Mouse (Mus musculus): ENCODE data around the gene Shd. TPM values are rescaled to one million over a fixed set of nuclear protein-coding genes. Genes with fewer than 3 reads are reported as not detected.

Shd gene
- polyA plus RNA-seq, 1 experiment from 2014 or later = 8.1 TPM

Other genes starting within 250 kb of the Shd start
- 1.2 and 1.7 TPM in 2 replicates for gene Adgre4, start 220.5 kb upstream of the Shd start, polyA plus RNA-seq (2015; fragmentation: Nextera tagmentation; extraction: Ambion mirVana)
- 9.0 and 10.7 TPM in 2 replicates for gene Zfp119a, start 91.5 kb upstream of the Shd start, polyA plus RNA-seq (2015; fragmentation: Nextera tagmentation; extraction: Ambion mirVana)
- gene Zfp959, start 78.4 kb upstream of the Shd start, polyA plus RNA-seq (2015; fragmentation: Nextera tagmentation; extraction: Ambion mirVana) = 12.6 and 13.2 TPM in 2 replicates
- 6.0 and 6.2 TPM in 2 replicates for gene Zfp119b, start 21.0 kb upstream of the Shd start, polyA plus RNA-seq (2015; fragmentation: Nextera tagmentation; extraction: Ambion mirVana)
- gene Ebi3, start 17.8 kb upstream of the Shd start, polyA plus RNA-seq (2015; fragmentation: Nextera tagmentation; extraction: Ambion mirVana) = 4.0 and 4.7 TPM in 2 replicates
- 21.6 and 24.3 TPM in 2 replicates for gene Yju2, start 11.4 kb upstream of the Shd start, polyA plus RNA-seq (2015; fragmentation: Nextera tagmentation; extraction: Ambion mirVana)
- 9.9 and 13.9 TPM in 2 replicates for gene Fsd1, start 16.0 kb downstream of the Shd start, polyA plus RNA-seq (2015; fragmentation: Nextera tagmentation; extraction: Ambion mirVana)
- gene Stap2, start 35.1 kb downstream of the Shd start, polyA plus RNA-seq (2015; fragmentation: Nextera tagmentation; extraction: Ambion mirVana) = 41.2 and 53.7 TPM in 2 replicates
- gene Mpnd, start 35.2 kb downstream of the Shd start, polyA plus RNA-seq (2015; fragmentation: Nextera tagmentation; extraction: Ambion mirVana) = 52.0 and 60.7 TPM in 2 replicates
- gene Sh3gl1, start 66.2 kb downstream of the Shd start, polyA plus RNA-seq (2015; fragmentation: Nextera tagmentation; extraction: Ambion mirVana) = 145 and 154 TPM in 2 replicates
- 16.3 and 17.8 TPM in 2 replicates for gene Chaf1a, start 70.0 kb downstream of the Shd start, polyA plus RNA-seq (2015; fragmentation: Nextera tagmentation; extraction: Ambion mirVana)
- 39.4 and 42.1 TPM in 2 replicates for gene Ubxn6, start 104.6 kb downstream of the Shd start, polyA plus RNA-seq (2015; fragmentation: Nextera tagmentation; extraction: Ambion mirVana)
- gene Hdgfl2, start 109.2 kb downstream of the Shd start, polyA plus RNA-seq (2015; fragmentation: Nextera tagmentation; extraction: Ambion mirVana) = 77.3 and 80.1 TPM in 2 replicates
- 0.80 and 0.90 TPM in 2 replicates for gene Plin4, start 139.3 kb downstream of the Shd start, polyA plus RNA-seq (2015; fragmentation: Nextera tagmentation; extraction: Ambion mirVana)
- gene Plin5, start 147.1 kb downstream of the Shd start, polyA plus RNA-seq (2015; fragmentation: Nextera tagmentation; extraction: Ambion mirVana) = 0.62 and 1.2 TPM in 2 replicates
- 1.3 and 1.4 TPM in 2 replicates for gene Lrg1, start 151.5 kb downstream of the Shd start, polyA plus RNA-seq (2015; fragmentation: Nextera tagmentation; extraction: Ambion mirVana)
- gene Sema6b, start 169.9 kb downstream of the Shd start, polyA plus RNA-seq (2015; fragmentation: Nextera tagmentation; extraction: Ambion mirVana) = 0.50 and 0.71 TPM in 2 replicates
- 11.9 and 14.3 TPM in 2 replicates for gene Tnfaip8l1, start 192.0 kb downstream of the Shd start, polyA plus RNA-seq (2015; fragmentation: Nextera tagmentation; extraction: Ambion mirVana)
- gene Mydgf, start 213.5 kb downstream of the Shd start, polyA plus RNA-seq (2015; fragmentation: Nextera tagmentation; extraction: Ambion mirVana) = 106 and 116 TPM in 2 replicates
- 32.6 and 37.4 TPM in 2 replicates for gene Dpp9, start 248.4 kb downstream of the Shd start, polyA plus RNA-seq (2015; fragmentation: Nextera tagmentation; extraction: Ambion mirVana)

Measured in stomach, embryonic 16.5 days (tissue).